Mouse (Mus musculus) hindbrain, embryonic 11.5 days (tissue): Measurements from ENCODE around the gene Plxnc1. TPM values are rescaled to one million over a fixed set of nuclear protein-coding genes. Genes with fewer than 3 reads are reported as not detected.

ENCODE experiments used
- ATAC-seq: fragments of 200-750 bp; cut with Nextera tagmentation; 2 replicates; pipeline ENCODE4 v1.8.0; 2017; ENCODE audit warnings: mild to moderate bottlenecking, moderate TSS enrichment, moderate library complexity; ENCODE audit not compliant: low FRiP score
- DNase-seq: peaks from one replicate; pipeline ENCODE4 v3.0.0-alpha.2; 2015; ENCODE audit warnings: low spot score
- H3K27ac ChIP-seq: fragments of 300-500 bp; sonication (generic); 2 replicates; pipeline ENCODE4 v1.5.1; 2014; ENCODE audit warnings: mild to moderate bottlenecking, low read depth, low read length
- H3K27me3 ChIP-seq: fragments of 300-500 bp; sonication (generic); 2 replicates; pipeline ENCODE4 v1.6.1; 2014; ENCODE audit warnings: mild to moderate bottlenecking, low read length, moderate library complexity, mixed read lengths; ENCODE audit not compliant: control insufficient read depth, insufficient read depth
- H3K36me3 ChIP-seq: fragments of 300-500 bp; sonication (generic); 2 replicates; pipeline ENCODE4 v1.6.1; 2014; ENCODE audit warnings: mild to moderate bottlenecking, low read length, moderate library complexity, mixed read lengths; ENCODE audit not compliant: control insufficient read depth, insufficient read depth
- H3K4me1 ChIP-seq: fragments of 300-500 bp; sonication (generic); replicated peaks from 2 replicates; pipeline ENCODE4 v1.6.1; 2014; ENCODE audit warnings: low read length, mixed read lengths; ENCODE audit not compliant: control insufficient read depth, insufficient read depth
- H3K4me2 ChIP-seq: fragments of 300-500 bp; sonication (generic); replicated peaks from 2 replicates; pipeline ENCODE4 v1.6.1; 2014; ENCODE audit warnings: mild to moderate bottlenecking, low read depth, low read length
- H3K4me3 ChIP-seq: fragments of 300-500 bp; sonication (generic); 2 replicates; pipeline ENCODE4 v1.5.1; 2014; ENCODE audit warnings: low read depth, low read length
- H3K9ac ChIP-seq: fragments of 300-500 bp; sonication (generic); 2 replicates; pipeline ENCODE4 v1.6.1; 2014; ENCODE audit warnings: low read depth, low read length
- H3K9me3 ChIP-seq: fragments of 300-500 bp; sonication (generic); 2 replicates; pipeline ENCODE4 v1.6.1; 2016; ENCODE audit warnings: low read length; ENCODE audit not compliant: control insufficient read depth
- WGBS: fragments of 180-500 bp; shearing (Covaris S2); extraction: QIAGEN DNeasy Blood & Tissue Kit; methylation state at CpG from one replicate; pipeline ENCODE4 v1.1.7; 2014; 5-methylcytosine and 5-hydroxymethylcytosine counted together
- polyA plus RNA-seq: library from polyadenylated mRNA; unstranded; fragments of >200 nt; fragmentation: Nextera tagmentation; extraction: Ambion mirVana; gene quantifications from 2 replicates; pipeline ENCODE4 v1.2.1, GENCODE M21; 2014

Plxnc1 gene
- polyA plus RNA-seq, 1 experiment from 2014 or later, result 4.5 TPM

DNA sequence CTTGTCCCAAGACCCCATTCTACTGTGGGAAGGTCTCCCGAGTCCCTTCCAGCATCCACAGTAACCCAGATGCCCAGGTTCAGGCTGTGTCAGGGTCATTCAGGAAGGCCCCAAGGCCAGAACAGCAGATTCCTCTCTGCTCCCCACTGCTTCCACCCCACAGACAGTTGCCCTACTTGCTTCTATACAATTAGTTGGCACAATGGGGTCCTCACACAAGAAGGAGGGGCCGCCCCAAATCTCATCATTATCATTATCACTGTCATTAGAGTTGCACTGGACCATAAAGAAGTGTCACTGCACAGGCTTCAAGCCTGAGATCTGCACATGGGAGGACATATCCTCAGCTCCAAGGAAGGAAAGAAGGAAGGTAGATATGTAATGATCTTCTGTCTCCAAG, 48.3 kb downstream of the Plxnc1 start:
- ATAC-seq (no peak), DNase-seq (no peak)
- Histone ChIP-seq H3K9ac (no peak overlapping the region), H3K9me3 (no peaks in the 10 kb centered on the region), H3K36me3 (no peaks in the 10 kb centered on the region), H3K27me3 (no peaks in the 10 kb centered on the region), H3K27ac (no peak overlapping the region), H3K4me3 (no peak overlapping the region), H3K4me2 (no peak overlapping the region), H3K4me1 (no peaks in the 10 kb centered on the region)
- 93% methylated on average over 2 of the region's 2 CpGs for WGBS

DNA sequence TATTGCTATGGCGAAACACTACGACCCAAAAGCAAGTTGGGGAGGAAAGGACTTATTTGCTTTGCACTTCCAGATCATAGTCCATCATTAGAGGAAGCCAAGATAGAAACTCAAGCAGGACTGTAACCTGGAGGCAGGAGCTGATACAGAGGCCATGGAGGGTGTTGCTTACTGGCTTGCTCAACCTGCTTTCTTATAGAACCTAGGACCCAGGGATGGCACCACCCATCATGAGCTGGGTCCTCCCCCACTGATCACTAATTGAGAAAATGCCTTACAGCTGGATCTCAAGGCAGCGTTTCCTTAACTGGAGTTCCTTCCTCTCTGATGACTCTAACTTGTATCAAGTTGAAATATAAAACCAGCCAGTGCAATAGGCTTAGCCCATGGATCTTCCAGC, 48.8 kb downstream of the Plxnc1 start:
- H3K27me3 ChIP-seq, result no peaks in the 10 kb centered on the region
- H3K9me3 ChIP-seq, result no peaks in the 10 kb centered on the region
- 90% methylated on average over 3 of the region's 3 CpGs for WGBS
- ATAC-seq (no peak), DNase-seq (no peak)
- H3K4me2 ChIP-seq, result no peak overlapping the region
- no peak overlapping the region for H3K9ac ChIP-seq
- no peaks in the 10 kb centered on the region for H3K36me3 ChIP-seq
- no peak overlapping the region for H3K4me3 ChIP-seq
- no peak overlapping the region for H3K27ac ChIP-seq
- no peaks in the 10 kb centered on the region for H3K4me1 ChIP-seq

GRCm38 (mm10) chr10:94889735-94890134, 54.9 kb downstream of the Plxnc1 start:
- H3K27ac ChIP-seq, result no peak overlapping the region
- ATAC-seq (no peak), DNase-seq (no peak)
- H3K27me3 ChIP-seq, result no peaks in the 10 kb centered on the region
- H3K4me2 ChIP-seq, result no peak overlapping the region
- no peaks in the 10 kb centered on the region for H3K9me3 ChIP-seq
- H3K4me1 ChIP-seq, result no peaks in the 10 kb centered on the region
- 66% methylated on average over 4 of the region's 4 CpGs for WGBS
- H3K9ac ChIP-seq, result no peak overlapping the region
- H3K36me3 ChIP-seq, result no peaks in the 10 kb centered on the region
- H3K4me3 ChIP-seq, result no peak overlapping the region

DNA sequence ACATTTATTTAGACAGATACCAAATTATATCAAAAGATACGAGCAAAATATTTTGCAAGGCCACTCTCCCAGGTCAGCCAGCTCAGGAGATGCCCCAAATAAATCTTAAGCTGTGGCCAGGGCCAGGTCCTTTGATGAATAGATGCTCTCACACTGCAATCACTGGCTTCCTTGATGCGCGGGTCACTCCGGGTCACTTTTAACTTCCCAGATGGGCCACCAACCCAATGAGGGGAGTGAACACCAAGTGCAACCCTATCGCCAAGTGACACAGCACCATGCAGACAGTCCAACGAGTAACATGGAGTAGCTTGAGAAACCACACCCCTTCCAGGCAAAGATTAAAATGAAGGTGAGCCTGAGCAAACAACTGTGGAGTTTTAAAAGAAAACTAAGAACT, 61.4 kb downstream of the Plxnc1 start:
- H3K4me2 ChIP-seq, result no peak overlapping the region
- ATAC-seq, result no peak
- no peaks in the 10 kb centered on the region for H3K9me3 ChIP-seq
- H3K27me3 ChIP-seq, result no peaks in the 10 kb centered on the region
- no peak overlapping the region for H3K27ac ChIP-seq
- H3K9ac ChIP-seq, result no peak overlapping the region
- H3K4me3 ChIP-seq, result no peak overlapping the region
- 82% methylated on average over 6 of the region's 6 CpGs for WGBS
- H3K36me3 ChIP-seq, result no peaks in the 10 kb centered on the region
- H3K4me1 ChIP-seq, result no peaks in the 10 kb centered on the region
- no peak for DNase-seq

GRCm38 (mm10) chr10:94871506-94871905, 73.1 kb downstream of the Plxnc1 start:
- no peaks in the 10 kb centered on the region for H3K36me3 ChIP-seq

DNA sequence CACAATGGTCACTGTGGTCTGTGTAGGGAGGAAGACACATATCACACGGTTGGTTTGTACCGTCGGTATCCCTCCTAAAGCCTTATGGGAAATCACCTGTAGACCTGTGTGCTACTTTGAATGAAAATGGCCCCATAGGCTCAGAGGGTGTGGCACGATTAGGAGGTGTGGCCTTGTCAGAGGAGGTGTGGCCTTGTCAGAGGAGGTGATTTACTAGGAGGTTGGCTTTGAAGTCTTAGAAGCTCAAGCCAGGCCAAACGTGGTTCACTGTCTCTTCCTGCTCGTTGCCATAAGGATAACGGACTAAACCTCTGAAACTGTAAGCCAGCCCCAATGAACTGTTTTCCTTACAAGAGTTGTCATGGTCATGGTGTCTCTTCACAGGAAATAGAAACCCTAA, 73.5 kb downstream of the Plxnc1 start:
- Histone ChIP-seq H3K4me3 (no peak overlapping the region), H3K36me3 (no peaks in the 10 kb centered on the region), H3K4me2 (no peak overlapping the region), H3K27me3 (no peaks in the 10 kb centered on the region), H3K27ac (no peak overlapping the region), H3K9ac (no peak overlapping the region), H3K9me3 (no peaks in the 10 kb centered on the region), H3K4me1 (0 out of 2 replicates have a peak, but pooled peaks cover 3% of the 10 kb centered on the region)
- ATAC-seq (no peak), DNase-seq (no peak)
- 93% methylated on average over 7 of the region's 7 CpGs for WGBS

More at GRCm38 (mm10) chr10:94871506-94871905, 73.1 kb downstream of the Plxnc1 start:
- H3K27ac ChIP-seq, result no peak overlapping the region
- WGBS, result 94% methylated on average over 5 of the region's 5 CpGs
- no peak overlapping the region for H3K4me2 ChIP-seq
- H3K9ac ChIP-seq, result no peak overlapping the region
- H3K4me1 ChIP-seq, result 0 out of 2 replicates have a peak, but pooled peaks cover 3% of the 10 kb centered on the region
- no peaks in the 10 kb centered on the region for H3K27me3 ChIP-seq
- DNase-seq (no peak), ATAC-seq (no peak)
- no peaks in the 10 kb centered on the region for H3K9me3 ChIP-seq
- H3K4me3 ChIP-seq, result no peak overlapping the region

- DNase-seq, result no peak
These were observed 77.4 kb downstream of the Plxnc1 start for GRCm38 (mm10) chr10:94866995-94867856.

GRCm38 (mm10) chr10:94865206-94865605, 79.4 kb downstream of the Plxnc1 start:
- 0 out of 2 replicates have a peak, but pooled peaks cover 3% of the 10 kb centered on the region for H3K4me1 ChIP-seq
- no peak overlapping the region for H3K9ac ChIP-seq
- 0 out of 2 replicates have a peak overlapping the region, but pooled peaks have one; percentile 11 for H3K27ac ChIP-seq
- no peaks in the 10 kb centered on the region for H3K36me3 ChIP-seq
- no peaks in the 10 kb centered on the region for H3K27me3 ChIP-seq
- no peak for ATAC-seq
- no peak overlapping the region for H3K4me3 ChIP-seq
- H3K4me2 ChIP-seq, result no peak overlapping the region; the same call in 1 of the 2 replicates
- no peaks in the 10 kb centered on the region for H3K9me3 ChIP-seq
- 66% methylated on average over 9 of the region's 9 CpGs for WGBS
- DNase-seq, result peak; percentile 13

More at GRCm38 (mm10) chr10:94866995-94867856, 77.4 kb downstream of the Plxnc1 start:
- H3K27ac ChIP-seq, result no peak overlapping the region
- no peaks in the 10 kb centered on the region for H3K9me3 ChIP-seq
- H3K4me1 ChIP-seq, result 0 out of 2 replicates have a peak, but pooled peaks cover 3% of the 10 kb centered on the region
- no peak overlapping the region for H3K4me2 ChIP-seq
- no peak overlapping the region for H3K9ac ChIP-seq
- H3K27me3 ChIP-seq, result no peaks in the 10 kb centered on the region
- WGBS, result 77% methylated on average over 12 of the region's 12 CpGs
- ATAC-seq, result no peak
- H3K4me3 ChIP-seq, result no peak overlapping the region
- H3K36me3 ChIP-seq, result no peaks in the 10 kb centered on the region
